Mouse (Mus musculus) neural tube, embryonic 10.5 days (tissue): Measurements from ENCODE around the gene Gadd45b.

Source experiments
- DNase-seq: peaks from one replicate; pipeline ENCODE4 v3.0.0-alpha.2; 2017; ENCODE audit warnings: low spot score; ENCODE audit errors: extremely low spot score

The Gadd45b gene

GRCm38 (mm10) chr10:80934136-80934985 is 4.5 kb downstream of the Gadd45b start:
- no peak for DNase-seq

DNA sequence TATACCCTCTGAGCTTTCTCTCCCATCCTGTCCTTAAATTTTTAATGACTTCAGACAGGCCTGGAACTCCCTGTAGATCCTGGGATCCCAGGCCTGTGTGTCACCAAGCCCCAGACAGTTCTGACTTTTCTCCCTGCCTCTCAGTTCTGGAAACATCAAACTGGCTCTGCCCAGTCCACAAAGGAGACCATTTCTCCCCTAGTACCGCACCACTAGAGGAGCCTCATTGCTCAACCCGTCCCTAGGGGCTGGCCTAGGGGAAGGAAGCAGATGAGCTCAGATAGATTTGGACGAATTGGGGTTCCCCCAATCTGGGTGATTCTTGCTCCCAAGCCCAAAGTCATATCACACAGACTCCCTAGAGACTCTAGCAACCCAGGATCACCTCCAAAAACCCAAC is 5.4 kb downstream of the Gadd45b start:
- no peak for DNase-seq

DNA sequence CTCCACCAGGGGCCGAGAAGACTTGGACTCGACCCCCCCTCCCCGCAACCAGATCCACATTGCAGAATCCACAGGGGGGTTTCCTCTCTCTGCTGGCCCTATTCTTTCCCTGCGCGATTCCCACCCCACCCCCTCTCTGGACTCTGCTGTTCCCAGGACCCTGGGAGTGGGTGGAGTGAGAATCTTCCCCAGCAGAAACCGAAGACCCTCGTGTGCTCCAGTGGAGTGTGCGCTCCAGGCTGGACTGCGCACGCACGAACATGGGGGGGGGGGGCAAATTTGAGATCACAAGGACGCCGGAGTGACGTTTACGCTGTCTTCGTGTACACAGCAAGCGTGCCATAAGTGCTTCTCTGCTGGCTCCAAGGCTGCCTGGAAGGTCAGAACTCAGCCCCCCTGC is 5.8 kb downstream of the Gadd45b start:
- no peak for DNase-seq

DNA sequence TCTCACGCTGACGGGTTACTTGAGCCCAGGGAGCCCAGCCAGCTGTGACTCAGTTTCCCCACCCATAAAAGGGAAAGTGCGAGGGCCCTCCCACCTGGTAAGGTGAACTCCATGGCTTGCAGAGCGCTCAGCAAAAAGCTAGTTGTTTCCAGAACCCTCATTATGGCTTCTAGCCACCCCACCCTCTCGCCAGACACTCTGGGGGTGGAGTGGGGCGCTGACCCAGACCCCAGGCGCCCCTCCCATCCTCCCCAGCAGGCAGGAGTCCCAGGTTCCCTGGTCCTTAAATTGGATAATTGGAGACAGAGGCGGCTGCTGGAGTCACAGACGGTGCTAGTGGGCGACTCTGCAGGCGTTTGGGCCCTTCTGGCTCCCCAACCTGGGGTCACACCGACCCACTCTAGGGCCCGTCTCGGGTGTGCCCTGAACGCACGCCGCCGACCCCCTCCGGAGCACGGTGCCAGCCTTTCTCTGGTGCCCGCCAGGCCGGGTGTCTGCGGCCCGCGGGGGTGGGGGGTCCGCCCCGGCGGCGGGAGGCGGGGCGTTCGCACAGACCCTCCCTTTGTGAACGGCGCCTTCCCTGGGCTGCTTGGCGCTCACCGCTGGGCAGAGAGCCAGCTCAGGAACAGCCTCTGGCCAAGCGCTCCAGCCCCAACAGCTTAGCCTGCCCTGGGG is 6.4 kb downstream of the Gadd45b start:
- peak; percentile 69 for DNase-seq

DNA sequence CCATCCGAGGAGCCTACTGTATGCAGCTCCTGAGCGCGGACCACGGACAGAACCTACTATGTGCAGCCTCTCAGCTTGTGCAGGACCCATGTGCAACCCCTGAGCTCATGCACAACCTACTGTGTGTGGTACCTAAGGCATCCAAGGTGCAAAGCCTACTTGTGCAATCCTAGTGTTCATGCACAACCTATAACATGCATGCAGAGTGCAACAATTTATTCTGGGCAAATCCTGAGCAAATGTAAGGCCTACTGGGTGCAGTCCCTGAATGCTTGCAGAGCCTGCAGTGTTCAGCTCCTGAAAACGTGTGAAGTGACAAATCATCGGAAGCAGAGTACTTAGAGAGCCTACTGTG is 6.9 kb downstream of the Gadd45b start:
- no peak for DNase-seq

GRCm38 (mm10) chr10:80937646-80938045 is 7.8 kb downstream of the Gadd45b start:
- DNase-seq = no peak

- peak; percentile 60 for DNase-seq
Measured at GRCm38 (mm10) chr10:80938831-80939550, 9.1 kb downstream of the Gadd45b start.

DNA sequence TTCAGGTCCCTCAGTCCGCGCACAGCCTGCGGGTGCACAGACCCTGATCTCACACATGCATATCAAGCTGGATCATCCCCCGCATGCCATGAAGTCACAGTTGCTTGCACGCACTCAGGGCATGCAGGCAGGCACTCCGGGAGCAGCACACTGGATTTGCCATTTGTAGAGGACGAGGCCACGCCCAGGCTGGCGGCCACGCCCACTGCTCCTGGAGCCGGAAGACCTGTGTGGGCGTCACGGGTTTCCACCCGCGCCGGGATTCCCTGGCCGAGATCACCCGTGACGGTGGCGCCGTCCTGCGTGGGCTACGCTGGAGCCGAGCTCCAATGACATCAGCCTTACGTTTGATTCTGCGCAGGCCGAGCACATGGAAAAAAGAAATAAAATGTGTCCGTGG is 9.8 kb downstream of the Gadd45b start:
- DNase-seq = peak; percentile 85

- no peak for DNase-seq
Measured at GRCm38 (mm10) chr10:80940320-80940987, 10.6 kb downstream of the Gadd45b start.

DNA sequence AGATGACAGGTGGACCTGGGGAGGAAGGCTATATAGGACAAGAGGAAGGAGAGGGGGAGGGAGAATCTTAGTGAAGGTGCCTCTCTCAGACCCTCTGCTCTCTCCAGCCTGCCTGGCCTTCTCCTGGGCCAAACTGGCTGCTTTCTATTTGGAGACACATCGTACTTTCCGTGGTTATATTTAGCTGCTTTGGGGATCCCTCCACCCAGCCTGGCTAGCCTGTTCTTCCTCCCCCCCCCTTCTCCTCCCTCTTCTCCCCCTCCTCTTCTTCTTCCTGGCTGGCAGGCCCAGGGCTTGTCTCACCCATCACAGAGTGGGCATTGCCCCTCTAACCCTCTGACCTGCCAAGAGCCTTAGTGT is 11.1 kb downstream of the Gadd45b start:
- no peak for DNase-seq

GRCm38 (mm10) chr10:80942919-80943318 is 13.0 kb downstream of the Gadd45b start:
- DNase-seq = no peak

GRCm38 (mm10) chr10:80943701-80944100 is 13.8 kb downstream of the Gadd45b start:
- DNase-seq = no peak

GRCm38 (mm10) chr10:80944231-80944630 is 14.4 kb downstream of the Gadd45b start:
- DNase-seq = no peak

- DNase-seq = no peak
Measured at GRCm38 (mm10) chr10:80946684-80947437, 17.0 kb downstream of the Gadd45b start.

GRCm38 (mm10) chr10:80947802-80948201 is 17.9 kb downstream of the Gadd45b start:
- no peak for DNase-seq

DNA sequence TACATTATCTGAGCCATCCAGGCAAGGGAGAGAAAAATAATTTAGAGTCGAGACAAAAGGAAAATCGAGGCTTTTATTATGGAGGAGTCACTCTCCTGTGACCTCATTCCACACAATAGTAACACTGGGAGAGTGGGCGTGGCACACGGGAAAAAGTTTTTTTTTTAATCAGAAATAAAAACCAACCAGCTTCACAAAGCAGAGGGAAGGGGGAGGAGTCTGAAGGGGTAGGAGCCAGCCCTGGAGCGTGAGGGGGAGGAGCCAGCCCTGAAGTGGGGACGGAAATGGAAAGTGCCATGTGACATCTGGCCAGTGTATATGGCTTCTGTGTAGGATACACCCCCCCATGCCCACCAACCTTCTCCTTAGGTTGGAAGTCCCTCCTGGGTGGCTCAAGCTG is 18.7 kb downstream of the Gadd45b start:
- DNase-seq = no peak

GRCm38 (mm10) chr10:80949081-80949480 is 19.2 kb downstream of the Gadd45b start:
- DNase-seq = no peak

DNA sequence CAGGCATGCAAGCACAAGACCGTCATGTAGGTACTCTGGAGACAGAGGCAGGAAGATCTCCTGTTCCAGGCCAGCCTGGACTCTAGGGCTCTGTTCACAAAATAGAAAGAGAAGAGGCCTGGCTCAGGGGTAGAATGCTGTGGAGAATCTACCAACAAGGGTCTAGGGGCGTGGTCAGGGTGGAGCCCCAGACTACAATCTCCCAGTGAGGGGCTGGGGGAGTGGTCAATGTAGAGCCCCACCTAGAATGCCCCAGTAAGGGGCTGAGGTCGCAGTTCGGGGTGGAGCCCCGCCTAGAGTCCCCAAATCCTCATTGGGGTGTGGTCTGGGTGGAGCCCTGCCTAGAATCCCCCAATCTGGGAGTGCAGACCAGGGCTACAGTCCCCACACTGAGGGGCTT is 20.4 kb downstream of the Gadd45b start:
- DNase-seq = no peak

DNA sequence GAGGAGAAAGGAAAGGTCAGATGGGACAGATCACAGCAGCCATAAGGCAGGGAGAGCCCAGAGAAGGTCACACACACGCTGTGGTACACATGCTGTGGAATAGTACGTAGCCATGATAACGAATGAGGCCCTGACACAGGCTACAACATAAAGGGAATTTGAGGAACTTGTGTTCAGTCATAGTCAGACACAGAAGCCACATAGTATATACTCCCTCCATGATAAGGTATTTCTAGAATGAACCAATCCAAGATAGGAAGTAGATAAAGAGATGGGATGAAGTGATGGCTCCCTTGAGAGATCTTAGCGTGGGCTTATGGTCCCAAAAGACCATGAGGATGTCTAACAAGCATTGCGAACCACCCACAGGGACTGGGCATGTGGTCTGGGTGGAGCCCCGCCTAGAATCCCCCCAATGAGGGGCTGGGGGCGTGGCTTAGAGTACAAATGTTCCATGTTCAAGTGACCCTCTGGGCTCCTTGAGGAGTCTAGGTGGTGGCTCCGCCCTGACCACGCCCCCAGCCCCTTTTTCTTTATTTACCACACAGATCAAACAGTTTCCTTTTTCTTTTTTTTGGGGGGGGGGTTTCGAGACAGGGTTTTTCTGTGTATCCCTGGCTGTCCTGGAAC is 22.0 kb downstream of the Gadd45b start:
- DNase-seq = no peak

GRCm38 (mm10) chr10:80952449-80952848 is 22.6 kb downstream of the Gadd45b start:
- DNase-seq = no peak

GRCm38 (mm10) chr10:80954415-80954814 is 24.5 kb downstream of the Gadd45b start:
- no peak for DNase-seq
